Mouse (Mus musculus) urinary bladder, postnatal 4 days (tissue): ENCODE measurements at regions not wholly inside any gene's neighbourhood (a gene's known extent, or its start where the extent isn't known, plus 50 kb on each side); places are given as distances from the start of the nearest gene placed in this dataset.

ENCODE experiments used
- DNase-seq, 2 experiments: peaks; one replicate each; pipeline ENCODE4 v3.0.0; 2021 to 2022; ENCODE audit warnings: low spot score in 2 of 2

- DNase-seq: no peak
These were observed 431.4 kb upstream of the Mctp2 start for GRCm38 (mm10) chr7:72737792-72738191.

GRCm38 (mm10) chr7:72738324-72738944, 432.0 kb upstream of the Mctp2 start:
- no peak for DNase-seq

- DNase-seq: no peak
These were observed 436.0 kb upstream of the Mctp2 start for GRCm38 (mm10) chr7:72742376-72742775.

GRCm38 (mm10) chr7:72751501-72751917, 445.1 kb upstream of the Mctp2 start:
- DNase-seq: no peak

GRCm38 (mm10) chr7:72753053-72753559, 446.7 kb upstream of the Mctp2 start:
- no peak for DNase-seq

- no peak for DNase-seq
These were observed 456.3 kb upstream of the Mctp2 start for GRCm38 (mm10) chr7:72762711-72763110.

- no peak for DNase-seq
These were observed 462.3 kb upstream of the Mctp2 start for GRCm38 (mm10) chr7:72768705-72769104.

GRCm38 (mm10) chr7:72774031-72774770, 467.8 kb upstream of the Mctp2 start:
- no peak for DNase-seq

- DNase-seq: no peak
These were observed 468.3 kb upstream of the Mctp2 start for GRCm38 (mm10) chr7:72774771-72775119.

- no peak for DNase-seq
These were observed 480.9 kb upstream of the Mctp2 start for GRCm38 (mm10) chr7:72787306-72787705.

- no peak for DNase-seq
These were observed 481.9 kb upstream of the Mctp2 start for GRCm38 (mm10) chr7:72788261-72788660.

GRCm38 (mm10) chr7:72822142-72822541, 515.7 kb upstream of the Mctp2 start:
- no peak for DNase-seq

GRCm38 (mm10) chr7:72826597-72826996, 520.2 kb upstream of the Mctp2 start:
- DNase-seq: no peak

GRCm38 (mm10) chr7:72835423-72835822, 529.0 kb upstream of the Mctp2 start:
- DNase-seq: no peak

- DNase-seq: no peak
These were observed 529.6 kb upstream of the Mctp2 start for GRCm38 (mm10) chr7:72836026-72836425.

GRCm38 (mm10) chr7:72836457-72836985, 530.1 kb upstream of the Mctp2 start:
- no peak for DNase-seq

GRCm38 (mm10) chr7:72837992-72838655, 531.7 kb upstream of the Mctp2 start:
- DNase-seq: no peak

- DNase-seq: no peak
These were observed 524.0 kb upstream of the Rgma start for GRCm38 (mm10) chr7:72851346-72851745.

- DNase-seq: no peak
These were observed 520.8 kb upstream of the Rgma start for GRCm38 (mm10) chr7:72854501-72855002.

- DNase-seq: no peak
These were observed 508.1 kb upstream of the Rgma start for GRCm38 (mm10) chr7:72866966-72867754.

- DNase-seq: no peak
These were observed 506.2 kb upstream of the Rgma start for GRCm38 (mm10) chr7:72869068-72869467.

GRCm38 (mm10) chr7:72900816-72901215, 474.5 kb upstream of the Rgma start:
- no peak for DNase-seq
